ENCODE assay signal across 24 mouse cellular contexts in the genomic region with DNA sequence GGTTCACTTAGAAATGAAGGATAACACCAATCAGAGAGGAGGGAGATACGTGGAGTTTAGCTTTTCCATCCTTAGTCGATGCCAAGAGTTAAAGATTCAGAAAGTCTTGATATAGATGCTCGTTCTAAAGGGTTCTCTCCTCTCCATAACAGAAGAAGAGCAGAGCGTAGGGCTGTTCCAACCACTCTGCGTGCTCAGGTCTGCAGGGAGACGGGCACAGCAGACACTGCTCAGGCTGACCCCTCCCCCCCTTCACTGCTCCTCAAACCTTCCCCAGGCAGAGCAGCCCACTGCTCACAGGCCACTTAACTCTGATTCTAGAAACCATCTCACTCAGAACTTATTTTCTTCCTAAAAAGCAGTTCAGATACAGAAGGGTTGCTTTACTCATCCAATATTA. TPM values are rescaled to one million over a fixed set of nuclear protein-coding genes. Genes with fewer than 3 reads are reported as not detected.
DNase-seq lines count a peak whose midpoint lies in the region; ATAC-seq and TF ChIP-seq lines count a peak whose summit lies in the region.
"Had no signal": no experiment of that assay in that cellular context is flagged by ENCODE, and none has a peak within 500 bp of the region (broad histone marks: within the 10 kb centered on the region; RNA-seq: fewer than 3 reads in every experiment).

No protein-coding gene starts in this region.

- peaks cover 44% of the 10 kb centered on the region for H3K4me1 ChIP-seq in heart, embryonic 10.5 days
- H3K4me1 ChIP-seq in thymus, adult 2 months (replicated peaks; ENCODE audit: control insufficient read depth, insufficient read depth, low read length), result peaks cover 43% of the 10 kb centered on the region
- H3K4me1 ChIP-seq: embryonic facial prominence, embryonic 10.5 days; embryonic facial prominence, embryonic 12.5 days; forebrain, embryonic 13.5 days; forebrain, embryonic 15.5 days had no signal

- WGBS in heart, embryonic 10.5 days, result 48% methylated on average over 6 of the region's 6 CpGs
- WGBS in thymus, adult 2 months, result 83% methylated on average over 6 of the region's 6 CpGs

- TF ChIP-seq CTCF in thymus, adult 2 months (IDR thresholded peaks at IDR 0.05; ENCODE audit: borderline replicate concordance, control insufficient read depth, extremely low read depth, insufficient read depth, low read length, poor library complexity), result no peak

- H3K9me3 ChIP-seq in heart, embryonic 10.5 days, result no peaks in the 10 kb centered on the region
- H3K9me3 ChIP-seq: embryonic facial prominence, embryonic 10.5 days; embryonic facial prominence, embryonic 12.5 days; forebrain, embryonic 13.5 days; forebrain, embryonic 15.5 days; G1E had no signal

- no peak for TF ChIP-seq POLR2A in thymus, adult 2 months (IDR thresholded peaks at IDR 0.05; ENCODE audit: control insufficient read depth, extremely low read depth, insufficient read depth, low read length, poor library complexity)

- 0 out of 2 replicates have a peak overlapping the region, but pooled peaks have one; percentile 31 for H3K27ac ChIP-seq in heart, embryonic 10.5 days
- H3K27ac ChIP-seq in thymus, adult 2 months (ENCODE audit: control insufficient read depth, insufficient read depth, low read length), result peak overlapping the region; percentile 83
- H3K27ac ChIP-seq: embryonic facial prominence, embryonic 10.5 days; embryonic facial prominence, embryonic 12.5 days; forebrain, embryonic 13.5 days; forebrain, embryonic 15.5 days had no signal

- no peaks in the 10 kb centered on the region for H3K36me3 ChIP-seq in heart, embryonic 10.5 days
- H3K36me3 ChIP-seq in thymus, adult 2 months (ENCODE audit: control insufficient read depth, insufficient read depth, low read length), result peaks cover 94% of the 10 kb centered on the region
- H3K36me3 ChIP-seq: embryonic facial prominence, embryonic 10.5 days; embryonic facial prominence, embryonic 12.5 days; forebrain, embryonic 15.5 days; G1E had no signal

- no peak overlapping the region for H3K4me3 ChIP-seq in heart, embryonic 10.5 days
- peak overlapping the region; percentile 23; the same call in 1 of the 2 replicates for H3K4me3 ChIP-seq in thymus, adult 2 months (ENCODE audit: control insufficient read depth, insufficient read depth, low read length)
- H3K4me3 ChIP-seq: embryonic facial prominence, embryonic 10.5 days; embryonic facial prominence, embryonic 12.5 days; forebrain, embryonic 13.5 days; forebrain, embryonic 15.5 days had no signal

- ATAC-seq in CD4-positive, CD25-positive, alpha-beta regulatory T cell, adult 4 months, result no peak
- ATAC-seq: activated CD4-positive, CD25-positive, alpha-beta regulatory T cell, adult 4 months; forebrain, embryonic 13.5 days; forebrain, embryonic 15.5 days; Patski had no signal

- intact Hi-C loops in left cerebral cortex, postnatal 25 days (cut with DNase I), result no loop called here

- DNase-seq in CD4-positive, CD25-positive, alpha-beta regulatory T cell, adult 2 months (ENCODE audit: low read depth, low spot score), result peak; percentile 64
- no peak for DNase-seq in heart, embryonic 10.5 days (ENCODE audit: low spot score)
- DNase-seq in heart, postnatal 4 days, result no peak
- DNase-seq in thymus, adult 2 months, result no peak
- DNase-seq in thymus, postnatal 0 days (ENCODE audit: low spot score), result no peak
- DNase-seq in left cerebral cortex, postnatal 25 days (ENCODE audit: low spot score in 2 of 2), result no peak
- DNase-seq: adrenal gland, adult 8-10 months; adrenal gland, postnatal 14 days; adrenal gland, postnatal 36 days; B cell, adult 2 months; cerebellum, adult 11-12 months; cerebellum, adult 2 months; cerebellum, adult 9-10 months; cerebellum, postnatal 10 days; cerebellum, postnatal 25 days had no signal

- no peaks in the 10 kb centered on the region for H3K27me3 ChIP-seq in heart, embryonic 10.5 days (ENCODE audit: insufficient read depth, poor library complexity, severe bottlenecking)
- H3K27me3 ChIP-seq in thymus, adult 2 months (ENCODE audit: control insufficient read depth, insufficient read depth, low read length), result no peaks in the 10 kb centered on the region
- H3K27me3 ChIP-seq: CH12.LX; embryonic facial prominence, embryonic 12.5 days; forebrain, embryonic 13.5 days; forebrain, embryonic 15.5 days; Patski had no signal

RNA-seq across cellular contexts. Expression of gene Dad1, which starts 45.2 kb away (rescaled TPM):
- polyA plus RNA-seq in CD4-positive, CD25-positive, alpha-beta regulatory T cell, adult 4 months (2017; shearing (Covaris generic)), result 100 to 1,000 TPM; 437 to 457 TPM
- 298 and 356 TPM in 2 replicates for polyA plus RNA-seq in heart, embryonic 10.5 days (2016; fragmentation: Nextera tagmentation; extraction: Ambion mirVana)
- 100 to 1,000 TPM; 132 to 145 TPM for total RNA-seq in heart, postnatal 4 days (2021)
- 513 and 641 TPM in 2 replicates for polyA plus RNA-seq in thymus, adult 2 months (2012; rRNA removed)
- polyA plus RNA-seq in thymus, postnatal 0 days (2015; fragmentation: Nextera tagmentation; extraction: Ambion mirVana), result 400 and 426 TPM in 2 replicates
- 100 to 1,000 TPM; 119 TPM for total RNA-seq in left cerebral cortex, postnatal 25 days (2021)

RNA-seq across cellular contexts. Expression of gene Abhd4, which starts 45.2 kb away (rescaled TPM):
- polyA plus RNA-seq in CD4-positive, CD25-positive, alpha-beta regulatory T cell, adult 4 months (2017; shearing (Covaris generic)), result 10 to 100 TPM; 19.5 to 30.2 TPM
- polyA plus RNA-seq in heart, embryonic 10.5 days (2016; fragmentation: Nextera tagmentation; extraction: Ambion mirVana), result 66.0 and 89.0 TPM in 2 replicates
- 10 to 100 TPM; 65.0 to 65.1 TPM for total RNA-seq in heart, postnatal 4 days (2021)
- polyA plus RNA-seq in thymus, adult 2 months (2012; rRNA removed), result 21.5 and 23.6 TPM in 2 replicates
- polyA plus RNA-seq in thymus, postnatal 0 days (2015; fragmentation: Nextera tagmentation; extraction: Ambion mirVana), result 19.2 and 19.7 TPM in 2 replicates
- total RNA-seq in left cerebral cortex, postnatal 25 days (2021), result 10 to 100 TPM; 43.4 to 45.6 TPM
